Mouse (Mus musculus): Measurements from ENCODE around the gene Muc13. TPM values are rescaled to one million over a fixed set of nuclear protein-coding genes. Genes with fewer than 3 reads are reported as not detected.
A peak's percentile ranks its signal among the peaks of the same experiment; 100 is the strongest.

Gene Muc13
- polyA plus RNA-seq, 1 experiment: 5.5 TPM

DNA sequence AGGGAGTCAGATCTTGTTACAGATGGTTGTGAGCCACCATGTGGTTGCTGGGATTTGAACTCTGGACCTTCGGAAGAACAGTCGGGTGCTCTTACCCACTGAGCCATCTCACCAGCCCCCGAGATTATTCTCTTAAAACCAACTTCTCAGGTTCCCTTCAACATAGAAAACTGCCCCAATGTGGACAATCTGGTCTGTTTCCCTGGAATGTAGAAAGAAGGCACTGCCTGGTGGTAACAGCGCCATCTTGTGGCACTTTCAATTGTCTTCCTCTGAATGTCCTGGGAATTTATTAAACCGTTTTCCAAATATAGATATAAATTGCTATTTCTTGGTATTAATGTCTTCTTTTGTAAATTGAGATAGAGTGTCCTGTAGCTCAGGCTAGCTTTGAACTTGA is 4.0 kb downstream of the Muc13 start:
- H3K27ac ChIP-seq (ENCODE audit: control insufficient read depth, insufficient read depth, low read length): no peak overlapping the region
- H3K27me3 ChIP-seq (ENCODE audit: control insufficient read depth, insufficient read depth, low read length): no peaks in the 10 kb centered on the region
- no peak overlapping the region for H3K4me3 ChIP-seq (ENCODE audit: control insufficient read depth, insufficient read depth, low read length)
- peak; percentile 23 for DNase-seq
- H3K36me3 ChIP-seq (ENCODE audit: control insufficient read depth, insufficient read depth, low read length): no peaks in the 10 kb centered on the region
- WGBS: 54% methylated on average over 5 of the region's 5 CpGs
- TF ChIP-seq POLR2A (IDR thresholded peaks at IDR 0.05; ENCODE audit: control insufficient read depth, extremely low read depth, insufficient read depth, low read length, poor library complexity): no peak
- no peak for TF ChIP-seq CTCF (IDR thresholded peaks at IDR 0.05; ENCODE audit: borderline replicate concordance, control insufficient read depth, extremely low read depth, insufficient read depth, low read length, poor library complexity)
- H3K4me1 ChIP-seq (replicated peaks; ENCODE audit: control insufficient read depth, insufficient read depth, low read length): peaks cover 17% of the 10 kb centered on the region

DNA sequence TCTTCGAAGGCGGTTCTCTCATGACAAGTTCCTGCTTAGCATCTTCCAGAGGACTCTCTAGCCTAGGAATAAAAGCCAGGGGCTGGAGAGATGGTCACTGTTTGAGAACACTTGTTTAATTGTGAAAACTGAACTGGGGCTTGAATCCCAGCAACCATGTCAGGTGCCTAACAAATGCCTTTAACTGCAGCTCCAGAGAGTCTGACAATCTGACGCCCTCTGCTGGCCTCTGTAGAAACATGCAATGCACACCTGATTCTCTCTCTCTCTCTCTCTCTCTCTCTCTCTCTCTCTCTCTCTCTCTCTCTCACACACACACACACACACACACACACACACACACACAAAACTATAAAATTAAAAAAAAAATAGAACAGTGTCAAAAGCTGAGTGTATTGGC is 16.2 kb downstream of the Muc13 start:
- 86% methylated on average over 3 of the region's 3 CpGs for WGBS
- H3K27me3 ChIP-seq (ENCODE audit: control insufficient read depth, insufficient read depth, low read length): no peaks in the 10 kb centered on the region
- no peak overlapping the region for H3K4me3 ChIP-seq (ENCODE audit: control insufficient read depth, insufficient read depth, low read length)
- no peak overlapping the region for H3K27ac ChIP-seq (ENCODE audit: control insufficient read depth, insufficient read depth, low read length)
- TF ChIP-seq CTCF (IDR thresholded peaks at IDR 0.05; ENCODE audit: borderline replicate concordance, control insufficient read depth, extremely low read depth, insufficient read depth, low read length, poor library complexity): no peak
- TF ChIP-seq POLR2A (IDR thresholded peaks at IDR 0.05; ENCODE audit: control insufficient read depth, extremely low read depth, insufficient read depth, low read length, poor library complexity): no peak
- no peaks in the 10 kb centered on the region for H3K36me3 ChIP-seq (ENCODE audit: control insufficient read depth, insufficient read depth, low read length)
- no peaks in the 10 kb centered on the region for H3K4me1 ChIP-seq (replicated peaks; ENCODE audit: control insufficient read depth, insufficient read depth, low read length)
- no peak for DNase-seq

DNA sequence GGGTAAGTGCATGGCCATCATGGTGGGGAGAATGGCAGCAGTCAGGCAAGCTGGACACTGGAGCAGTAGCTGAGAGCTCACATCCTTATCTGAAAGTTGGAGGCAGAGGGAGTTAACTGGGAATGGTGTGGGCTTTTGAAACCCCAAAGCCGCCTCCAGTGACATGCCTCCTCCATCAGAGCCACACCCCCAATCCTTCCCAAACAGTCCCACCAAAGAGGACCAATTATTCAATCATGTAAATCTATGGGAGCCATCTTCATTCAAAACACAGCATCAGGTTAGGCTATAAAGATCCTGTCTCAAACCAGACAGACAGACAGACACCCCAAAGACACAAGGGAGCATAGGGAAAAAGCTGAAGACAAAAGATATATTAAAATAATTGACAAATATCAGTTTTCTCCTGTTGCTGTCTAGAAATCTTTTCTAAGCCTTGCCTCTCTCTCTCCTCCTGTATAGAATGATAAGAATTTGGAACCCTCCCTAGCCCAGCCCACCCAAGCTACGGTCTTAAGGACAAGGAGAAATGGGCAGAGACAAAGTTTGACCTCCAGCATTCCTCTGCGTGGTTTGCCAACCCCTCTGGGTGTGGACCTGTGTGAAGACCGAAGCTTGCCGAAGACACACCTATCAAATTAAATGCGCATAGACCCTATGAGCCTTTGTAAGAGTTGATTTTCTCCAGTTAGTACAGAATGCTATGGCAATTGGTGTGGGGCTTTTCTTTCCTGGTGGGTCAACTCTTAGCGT is 24.8 kb downstream of the Muc13 start:
- WGBS: 96% methylated on average over 7 of the region's 7 CpGs
- H3K36me3 ChIP-seq (ENCODE audit: control insufficient read depth, insufficient read depth, low read length): no peaks in the 10 kb centered on the region

DNA sequence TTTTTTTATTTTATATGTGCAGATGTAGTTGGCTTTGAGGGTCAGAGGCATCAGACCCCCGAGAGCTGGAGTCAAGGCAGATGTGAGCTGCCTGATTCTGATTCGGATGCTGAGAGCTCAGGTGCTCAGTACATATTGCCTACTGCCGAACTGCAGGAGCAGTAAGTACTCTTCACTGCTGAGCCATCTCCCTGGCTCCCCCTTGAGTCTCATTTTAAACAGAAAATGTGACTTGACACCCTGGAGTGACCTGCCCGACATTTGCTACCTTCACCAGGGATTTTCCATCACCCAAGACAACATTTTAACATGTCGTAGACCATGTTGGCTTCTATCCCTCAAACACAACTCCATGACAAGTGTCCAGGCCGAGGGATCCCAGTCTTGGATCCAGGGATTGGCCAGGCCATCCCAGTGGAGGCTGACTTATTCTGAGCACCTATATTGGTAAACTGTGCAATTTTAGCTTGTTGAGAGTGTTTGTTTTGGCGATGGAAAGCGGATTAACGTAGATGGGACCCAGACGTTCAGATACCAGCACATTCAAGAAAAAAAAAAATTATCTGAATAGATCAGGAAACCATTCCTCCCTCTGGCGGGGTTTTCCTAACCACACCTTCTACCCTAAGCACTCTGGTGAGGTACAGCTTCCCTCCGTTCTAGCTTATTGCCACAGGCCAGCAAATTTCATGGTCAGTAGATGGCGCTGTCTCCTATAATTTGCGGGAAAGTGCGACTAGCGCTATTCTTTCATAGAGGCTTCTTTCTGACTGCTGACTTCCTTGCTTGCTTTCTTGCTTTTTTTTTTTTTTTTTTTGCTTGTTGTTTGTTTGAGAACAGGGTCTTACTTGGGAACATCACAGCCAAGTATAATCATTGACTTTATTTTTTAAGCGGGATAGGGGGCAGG is 26.7 kb downstream of the Muc13 start:
- no peaks in the 10 kb centered on the region for H3K36me3 ChIP-seq (ENCODE audit: control insufficient read depth, insufficient read depth, low read length)
- 27% methylated on average over 17 of the region's 17 CpGs for WGBS
- no peak for TF ChIP-seq CTCF (IDR thresholded peaks at IDR 0.05; ENCODE audit: borderline replicate concordance, control insufficient read depth, extremely low read depth, insufficient read depth, low read length, poor library complexity)
- no peaks in the 10 kb centered on the region for H3K27me3 ChIP-seq (ENCODE audit: control insufficient read depth, insufficient read depth, low read length)
- H3K27ac ChIP-seq (ENCODE audit: control insufficient read depth, insufficient read depth, low read length): no peak overlapping the region
- no peak overlapping the region for H3K4me3 ChIP-seq (ENCODE audit: control insufficient read depth, insufficient read depth, low read length)
- no peaks in the 10 kb centered on the region for H3K4me1 ChIP-seq (replicated peaks; ENCODE audit: control insufficient read depth, insufficient read depth, low read length)
- peak; percentile 85 for DNase-seq

More for the DNA sequence above, 24.8 kb downstream of the Muc13 start:
- Histone ChIP-seq H3K27ac (ENCODE audit: control insufficient read depth, insufficient read depth, low read length) (no peak overlapping the region), H3K27me3 (ENCODE audit: control insufficient read depth, insufficient read depth, low read length) (no peaks in the 10 kb centered on the region), H3K4me3 (ENCODE audit: control insufficient read depth, insufficient read depth, low read length) (no peak overlapping the region), H3K4me1 (replicated peaks; ENCODE audit: control insufficient read depth, insufficient read depth, low read length) (no peaks in the 10 kb centered on the region)
- TF ChIP-seq POLR2A (IDR thresholded peaks at IDR 0.05; ENCODE audit: control insufficient read depth, extremely low read depth, insufficient read depth, low read length, poor library complexity): no peak
- DNase-seq: no peak

DNA sequence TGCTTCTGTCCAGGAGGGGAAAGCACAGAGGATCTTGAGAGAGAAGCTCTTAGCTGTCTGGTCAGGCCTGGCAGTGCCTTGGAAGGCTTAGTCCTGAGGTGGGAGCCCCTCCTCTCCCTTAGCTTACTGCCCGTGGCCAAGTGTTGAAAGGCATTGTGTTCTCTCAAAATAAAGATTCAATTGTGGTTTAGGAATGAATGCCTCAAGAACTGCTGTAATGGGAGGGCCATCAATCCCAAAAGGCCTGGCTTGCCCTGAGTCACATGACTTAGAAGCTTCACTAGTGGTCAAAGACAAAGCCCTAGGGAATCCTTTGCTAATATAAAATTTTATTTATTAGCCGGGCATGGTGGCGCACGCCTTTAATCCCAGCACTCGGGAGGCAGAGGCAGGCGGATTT is 30.8 kb downstream of the Muc13 start:
- TF ChIP-seq CTCF (IDR thresholded peaks at IDR 0.05; ENCODE audit: borderline replicate concordance, control insufficient read depth, extremely low read depth, insufficient read depth, low read length, poor library complexity): no peak
- Histone ChIP-seq H3K27me3 (ENCODE audit: control insufficient read depth, insufficient read depth, low read length) (peaks cover 3% of the 10 kb centered on the region; the same call in 1 of the 2 replicates), H3K4me1 (replicated peaks; ENCODE audit: control insufficient read depth, insufficient read depth, low read length) (peaks cover 6% of the 10 kb centered on the region), H3K27ac (ENCODE audit: control insufficient read depth, insufficient read depth, low read length) (no peak overlapping the region), H3K4me3 (ENCODE audit: control insufficient read depth, insufficient read depth, low read length) (no peak overlapping the region), H3K36me3 (ENCODE audit: control insufficient read depth, insufficient read depth, low read length) (no peaks in the 10 kb centered on the region)
- DNase-seq: no peak
- WGBS: 91% methylated on average over 6 of the region's 6 CpGs

DNA sequence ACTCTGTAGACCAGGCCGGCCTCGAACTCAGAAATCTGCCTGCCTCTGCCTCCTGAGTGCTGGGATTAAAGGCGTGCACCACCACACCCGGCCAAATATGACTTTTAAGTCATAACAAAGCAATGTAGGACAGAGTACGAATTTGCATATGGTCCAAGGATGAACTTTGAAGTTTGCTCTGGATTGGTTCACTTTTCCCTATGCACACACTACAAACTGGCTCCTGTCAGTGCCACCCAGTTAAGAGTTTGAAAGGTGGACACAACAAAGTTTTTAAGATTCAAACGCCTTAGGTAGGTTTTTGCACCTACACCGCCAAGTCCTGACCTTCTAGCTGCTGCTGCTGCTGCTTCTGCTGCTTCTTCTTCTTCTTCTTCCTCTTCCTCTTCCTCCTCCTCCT is 34.7 kb downstream of the Muc13 start:
- no peak overlapping the region for H3K4me3 ChIP-seq (ENCODE audit: control insufficient read depth, insufficient read depth, low read length)
- TF ChIP-seq CTCF (IDR thresholded peaks at IDR 0.05; ENCODE audit: borderline replicate concordance, control insufficient read depth, extremely low read depth, insufficient read depth, low read length, poor library complexity): no peak
- TF ChIP-seq POLR2A (IDR thresholded peaks at IDR 0.05; ENCODE audit: control insufficient read depth, extremely low read depth, insufficient read depth, low read length, poor library complexity): no peak
- DNase-seq: no peak
- H3K27me3 ChIP-seq (ENCODE audit: control insufficient read depth, insufficient read depth, low read length): peaks cover 3% of the 10 kb centered on the region; the same call in 1 of the 2 replicates
- no peaks in the 10 kb centered on the region for H3K36me3 ChIP-seq (ENCODE audit: control insufficient read depth, insufficient read depth, low read length)
- WGBS: 91% methylated on average over 7 of the region's 7 CpGs
- peaks cover 18% of the 10 kb centered on the region for H3K4me1 ChIP-seq (replicated peaks; ENCODE audit: control insufficient read depth, insufficient read depth, low read length)
- H3K27ac ChIP-seq (ENCODE audit: control insufficient read depth, insufficient read depth, low read length): no peak overlapping the region
